Mouse (Mus musculus): Measurements from ENCODE around the gene Acrbp. TPM values are rescaled to one million over a fixed set of nuclear protein-coding genes. Genes with fewer than 3 reads are reported as not detected.

Gene Acrbp
- 3.6 TPM for polyA plus RNA-seq (2014; fragmentation: Illumina TruSeq; extraction: RNeasy Lipid Tissue Mini Kit (QIAGEN cat#74804); ENCODE audit: low read depth, low replicate concordance)

GRCm38 (mm10) chr6:125049678-125050077 is at the start of gene Acrbp:
TSS of gene Acrbp (plus strand) at chr6:125049689.

GRCm38 (mm10) chr6:125009129-125009180 is 40.5 kb upstream of the Acrbp start, which contains the start of gene Zfp384:
TSS of gene Zfp384 (plus strand) at chr6:125009145.

GRCm38 (mm10) chr6:125039533-125040153 is 9.8 kb upstream of the Acrbp start, which contains the start of gene Ing4:
TSS of gene Ing4 (plus strand) at chr6:125039760.

GRCm38 (mm10) chr6:125067571-125067995 is 18.1 kb downstream of the Acrbp start, which contains the start of gene Lpar5:
TSS of gene Lpar5 (plus strand) at chr6:125067920.

GRCm38 (mm10) chr6:125095391-125096278 is 46.1 kb downstream of the Acrbp start, which contains the start of gene Chd4:
TSS of gene Chd4 (plus strand) at chr6:125095981.

Other genes with a start within 250 kb of the Acrbp start
- not detected for gene Spsb2, start 241.0 kb upstream of the Acrbp start, polyA plus RNA-seq (2014; fragmentation: Illumina TruSeq; extraction: RNeasy Lipid Tissue Mini Kit (QIAGEN cat#74804); ENCODE audit: low read depth, low replicate concordance)
- gene Tpi1, start 235.4 kb upstream of the Acrbp start, polyA plus RNA-seq (2014; fragmentation: Illumina TruSeq; extraction: RNeasy Lipid Tissue Mini Kit (QIAGEN cat#74804); ENCODE audit: low read depth, low replicate concordance) = 30.7 TPM
- gene Usp5, start 220.2 kb upstream of the Acrbp start, polyA plus RNA-seq (2014; fragmentation: Illumina TruSeq; extraction: RNeasy Lipid Tissue Mini Kit (QIAGEN cat#74804); ENCODE audit: low read depth, low replicate concordance) = 25.3 TPM
- 3.8 TPM for gene Cdca3, start 220.1 kb upstream of the Acrbp start, polyA plus RNA-seq (2014; fragmentation: Illumina TruSeq; extraction: RNeasy Lipid Tissue Mini Kit (QIAGEN cat#74804); ENCODE audit: low read depth, low replicate concordance)
- not detected for gene Gnb3, start 209.4 kb upstream of the Acrbp start, polyA plus RNA-seq (2014; fragmentation: Illumina TruSeq; extraction: RNeasy Lipid Tissue Mini Kit (QIAGEN cat#74804); ENCODE audit: low read depth, low replicate concordance)
- gene P3h3, start 191.9 kb upstream of the Acrbp start, polyA plus RNA-seq (2014; fragmentation: Illumina TruSeq; extraction: RNeasy Lipid Tissue Mini Kit (QIAGEN cat#74804); ENCODE audit: low read depth, low replicate concordance) = 0.60 TPM
- gene Gpr162, start 185.7 kb upstream of the Acrbp start, polyA plus RNA-seq (2014; fragmentation: Illumina TruSeq; extraction: RNeasy Lipid Tissue Mini Kit (QIAGEN cat#74804); ENCODE audit: low read depth, low replicate concordance) = not detected
- gene Cd4, start 161.5 kb upstream of the Acrbp start, polyA plus RNA-seq (2014; fragmentation: Illumina TruSeq; extraction: RNeasy Lipid Tissue Mini Kit (QIAGEN cat#74804); ENCODE audit: low read depth, low replicate concordance) = 2.6 TPM
- not detected for gene Lag3, start 138.0 kb upstream of the Acrbp start, polyA plus RNA-seq (2014; fragmentation: Illumina TruSeq; extraction: RNeasy Lipid Tissue Mini Kit (QIAGEN cat#74804); ENCODE audit: low read depth, low replicate concordance)
- 183 TPM for gene Ptms, start 129.6 kb upstream of the Acrbp start, polyA plus RNA-seq (2014; fragmentation: Illumina TruSeq; extraction: RNeasy Lipid Tissue Mini Kit (QIAGEN cat#74804); ENCODE audit: low read depth, low replicate concordance)
- gene Mlf2, start 118.3 kb upstream of the Acrbp start, polyA plus RNA-seq (2014; fragmentation: Illumina TruSeq; extraction: RNeasy Lipid Tissue Mini Kit (QIAGEN cat#74804); ENCODE audit: low read depth, low replicate concordance) = 11.7 TPM
- gene Cops7a, start 84.2 kb upstream of the Acrbp start, polyA plus RNA-seq (2014; fragmentation: Illumina TruSeq; extraction: RNeasy Lipid Tissue Mini Kit (QIAGEN cat#74804); ENCODE audit: low read depth, low replicate concordance) = 26.0 TPM
- not detected for gene Pianp, start 53.0 kb upstream of the Acrbp start, polyA plus RNA-seq (2014; fragmentation: Illumina TruSeq; extraction: RNeasy Lipid Tissue Mini Kit (QIAGEN cat#74804); ENCODE audit: low read depth, low replicate concordance)
- gene Zfp384, start 40.5 kb upstream of the Acrbp start, polyA plus RNA-seq (2014; fragmentation: Illumina TruSeq; extraction: RNeasy Lipid Tissue Mini Kit (QIAGEN cat#74804); ENCODE audit: low read depth, low replicate concordance) = 20.3 TPM
- 25.3 TPM for gene Ing4, start 9.9 kb upstream of the Acrbp start, polyA plus RNA-seq (2014; fragmentation: Illumina TruSeq; extraction: RNeasy Lipid Tissue Mini Kit (QIAGEN cat#74804); ENCODE audit: low read depth, low replicate concordance)
- gene Lpar5, start 18.2 kb downstream of the Acrbp start, polyA plus RNA-seq (2014; fragmentation: Illumina TruSeq; extraction: RNeasy Lipid Tissue Mini Kit (QIAGEN cat#74804); ENCODE audit: low read depth, low replicate concordance) = 3.2 TPM
- 61.0 TPM for gene Chd4, start 46.3 kb downstream of the Acrbp start, polyA plus RNA-seq (2014; fragmentation: Illumina TruSeq; extraction: RNeasy Lipid Tissue Mini Kit (QIAGEN cat#74804); ENCODE audit: low read depth, low replicate concordance)
- gene Nop2, start 82.2 kb downstream of the Acrbp start, polyA plus RNA-seq (2014; fragmentation: Illumina TruSeq; extraction: RNeasy Lipid Tissue Mini Kit (QIAGEN cat#74804); ENCODE audit: low read depth, low replicate concordance) = 1.4 TPM
- 1.6 TPM for gene Iffo1, start 95.6 kb downstream of the Acrbp start, polyA plus RNA-seq (2014; fragmentation: Illumina TruSeq; extraction: RNeasy Lipid Tissue Mini Kit (QIAGEN cat#74804); ENCODE audit: low read depth, low replicate concordance)
- 73.5 TPM for gene Gapdh, start 116.8 kb downstream of the Acrbp start, polyA plus RNA-seq (2014; fragmentation: Illumina TruSeq; extraction: RNeasy Lipid Tissue Mini Kit (QIAGEN cat#74804); ENCODE audit: low read depth, low replicate concordance)
- gene Ncapd2, start 142.0 kb downstream of the Acrbp start, polyA plus RNA-seq (2014; fragmentation: Illumina TruSeq; extraction: RNeasy Lipid Tissue Mini Kit (QIAGEN cat#74804); ENCODE audit: low read depth, low replicate concordance) = 5.5 TPM
- 111 TPM for gene Mrpl51, start 142.1 kb downstream of the Acrbp start, polyA plus RNA-seq (2014; fragmentation: Illumina TruSeq; extraction: RNeasy Lipid Tissue Mini Kit (QIAGEN cat#74804); ENCODE audit: low read depth, low replicate concordance)
- gene Vamp1, start 165.9 kb downstream of the Acrbp start, polyA plus RNA-seq (2014; fragmentation: Illumina TruSeq; extraction: RNeasy Lipid Tissue Mini Kit (QIAGEN cat#74804); ENCODE audit: low read depth, low replicate concordance) = 16.1 TPM
- gene Tapbpl, start 182.2 kb downstream of the Acrbp start, polyA plus RNA-seq (2014; fragmentation: Illumina TruSeq; extraction: RNeasy Lipid Tissue Mini Kit (QIAGEN cat#74804); ENCODE audit: low read depth, low replicate concordance) = 9.3 TPM
- not detected for gene Cd27, start 187.3 kb downstream of the Acrbp start, polyA plus RNA-seq (2014; fragmentation: Illumina TruSeq; extraction: RNeasy Lipid Tissue Mini Kit (QIAGEN cat#74804); ENCODE audit: low read depth, low replicate concordance)
- not detected for gene Tuba3a, start 236.4 kb downstream of the Acrbp start, polyA plus RNA-seq (2014; fragmentation: Illumina TruSeq; extraction: RNeasy Lipid Tissue Mini Kit (QIAGEN cat#74804); ENCODE audit: low read depth, low replicate concordance)